Mouse (Mus musculus): ENCODE measurements around the gene Uhrf1. TPM values are rescaled to one million over a fixed set of nuclear protein-coding genes. Genes with fewer than 3 reads are reported as not detected.
A peak's percentile ranks its signal among the peaks of the same experiment; 100 is the strongest.

Uhrf1 gene
- polyA plus RNA-seq, 2 experiments: 76.0 to 86.2 TPM

DNA sequence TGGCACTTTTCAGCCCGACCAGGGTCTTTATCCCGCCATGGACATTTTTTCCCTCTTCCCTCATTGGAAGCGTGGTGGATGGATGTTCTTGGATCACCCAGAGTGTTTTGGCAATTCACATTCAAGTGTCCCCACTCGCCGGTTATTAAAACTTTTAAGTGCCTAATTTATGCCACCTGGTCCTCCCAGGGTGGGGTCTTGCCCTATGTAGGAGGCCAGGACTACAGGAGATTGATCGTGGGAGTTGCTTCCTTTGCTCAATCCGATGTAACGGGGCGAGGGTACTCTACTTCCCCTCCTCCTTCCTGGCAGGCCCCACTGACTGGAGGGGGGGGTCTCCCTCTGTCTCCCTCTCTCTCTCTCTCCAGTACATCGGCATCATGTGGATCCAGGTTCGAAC is 1.6 kb downstream of the Uhrf1 start:
- H3K27ac ChIP-seq: peak overlapping the region; percentile 3

DNA sequence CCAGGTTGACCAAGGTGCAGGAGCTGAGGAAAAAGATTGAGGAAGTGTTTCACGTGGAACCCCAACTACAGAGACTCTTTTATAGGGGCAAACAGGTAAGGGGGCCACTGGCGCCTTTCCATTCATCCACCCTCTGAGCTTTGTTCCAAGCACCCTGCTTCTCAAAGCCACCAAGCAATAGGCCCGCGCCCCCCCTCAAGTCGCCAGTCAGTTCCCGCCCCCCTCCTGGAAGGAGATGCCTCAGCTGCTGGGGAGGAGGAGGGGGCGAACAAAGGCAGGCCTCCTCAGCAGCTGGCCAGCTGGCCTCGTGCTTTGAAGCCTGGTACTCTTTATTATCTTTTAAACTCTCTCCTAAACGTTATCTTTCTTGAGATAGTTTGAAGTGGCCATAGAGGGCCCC is 2.0 kb downstream of the Uhrf1 start:
- peak overlapping the region; percentile 88 for H3K4me2 ChIP-seq (ENCODE audit: low read depth)
- peak overlapping the region; percentile 63 for H3K9ac ChIP-seq (replicated peaks)
- peaks cover 54% of the 10 kb centered on the region for H3K36me3 ChIP-seq (replicated peaks; ENCODE audit: control insufficient read depth, insufficient read depth, low read depth)
- no peaks in the 10 kb centered on the region for H3K9me3 ChIP-seq (ENCODE audit: control insufficient read depth, low read length)
- H3K27ac ChIP-seq: no peak overlapping the region
- peaks cover 16 to 26% of the 10 kb centered on the region in 2 experiments for H3K4me1 ChIP-seq (replicated peaks; ENCODE audit: control insufficient read depth in 2 of 2, insufficient read depth in 2 of 2, low read length in 1 of 2)
- H3K27me3 ChIP-seq (ENCODE audit: control insufficient read depth, insufficient read depth, low read length): no peaks in the 10 kb centered on the region
- 49% methylated on average over 9 of the region's 9 CpGs for WGBS (ENCODE audit: insufficient replicate concordance)
- ATAC-seq (ENCODE audit: insufficient read depth): no peak
- no peak for DNase-seq (ENCODE audit: low read depth in 3 of 3, low spot score in 3 of 3)
- TF ChIP-seq CTCF (IDR thresholded peaks at IDR 0.05; ENCODE audit: low read depth) (no peak), EP300 (IDR thresholded peaks at IDR 0.05; ENCODE audit: low read depth) (no peak)
- H3K4me3 ChIP-seq (ENCODE audit: insufficient read depth in 1 of 2, low read depth in 2 of 2, low read length in 2 of 2): peak overlapping the region; percentile 80 to 88

More for the DNA sequence above, 1.6 kb downstream of the Uhrf1 start:
- H3K27me3 ChIP-seq (ENCODE audit: control insufficient read depth, insufficient read depth, low read length): no peaks in the 10 kb centered on the region
- DNase-seq (ENCODE audit: low read depth in 3 of 3, low spot score in 3 of 3): no peak
- no peak for TF ChIP-seq EP300 (IDR thresholded peaks at IDR 0.05; ENCODE audit: low read depth)
- no peak for TF ChIP-seq CTCF (IDR thresholded peaks at IDR 0.05; ENCODE audit: low read depth)
- 18% methylated on average over 11 of the region's 11 CpGs for WGBS (ENCODE audit: insufficient replicate concordance)
- H3K36me3 ChIP-seq (replicated peaks; ENCODE audit: control insufficient read depth, insufficient read depth, low read depth): peaks cover 50% of the 10 kb centered on the region
- ATAC-seq (ENCODE audit: insufficient read depth): no peak
- peaks cover 16 to 26% of the 10 kb centered on the region in 2 experiments for H3K4me1 ChIP-seq (replicated peaks; ENCODE audit: control insufficient read depth in 2 of 2, insufficient read depth in 2 of 2, low read length in 1 of 2)
- peak overlapping the region; percentile 80 to 88 for H3K4me3 ChIP-seq (ENCODE audit: insufficient read depth in 1 of 2, low read depth in 2 of 2, low read length in 2 of 2)
- H3K9ac ChIP-seq (replicated peaks): peak overlapping the region; percentile 63
- H3K4me2 ChIP-seq (ENCODE audit: low read depth): peak overlapping the region; percentile 88
- no peaks in the 10 kb centered on the region for H3K9me3 ChIP-seq (ENCODE audit: control insufficient read depth, low read length)

DNA sequence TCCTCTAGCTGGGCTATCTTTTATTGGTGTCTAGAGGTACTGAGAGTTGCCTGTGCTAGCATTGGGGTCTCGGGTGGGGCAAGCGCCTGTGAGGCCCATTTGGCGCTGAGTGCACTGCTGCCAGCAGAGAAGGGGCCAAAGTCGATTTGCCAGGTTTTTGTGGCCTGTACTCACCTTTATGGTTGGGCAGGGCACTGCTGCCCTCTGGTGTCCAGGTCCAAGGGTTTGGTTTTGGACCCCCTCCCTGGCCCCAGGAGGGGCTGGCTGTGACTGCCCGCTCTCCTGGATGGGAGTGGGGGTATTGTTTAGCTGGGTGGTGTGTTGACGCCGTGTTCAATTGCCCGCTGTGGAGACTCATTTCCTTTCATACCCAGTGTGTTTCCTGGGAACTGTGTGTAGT is 2.7 kb downstream of the Uhrf1 start:
- Histone ChIP-seq H3K4me2 (ENCODE audit: low read depth) (peak overlapping the region; percentile 88), H3K27me3 (ENCODE audit: control insufficient read depth, insufficient read depth, low read length) (no peaks in the 10 kb centered on the region), H3K9me3 (ENCODE audit: control insufficient read depth, low read length) (no peaks in the 10 kb centered on the region), H3K9ac (replicated peaks) (no peak overlapping the region), H3K4me3 (ENCODE audit: insufficient read depth in 1 of 2, low read depth in 2 of 2, low read length in 2 of 2) (peak overlapping the region in 1 of 2 experiments; percentile 7; a peak in 1 of 4 replicates), H3K4me1 (replicated peaks; ENCODE audit: control insufficient read depth in 2 of 2, insufficient read depth in 2 of 2, low read length in 1 of 2) (peaks cover 16 to 26% of the 10 kb centered on the region in 2 experiments), H3K36me3 (replicated peaks; ENCODE audit: control insufficient read depth, insufficient read depth, low read depth) (peaks cover 61% of the 10 kb centered on the region), H3K27ac (no peak overlapping the region)
- ATAC-seq (ENCODE audit: insufficient read depth) (no peak), DNase-seq (ENCODE audit: low read depth in 3 of 3, low spot score in 3 of 3) (no peak)
- TF ChIP-seq EP300 (IDR thresholded peaks at IDR 0.05; ENCODE audit: low read depth) (no peak), CTCF (IDR thresholded peaks at IDR 0.05; ENCODE audit: low read depth) (peak; percentile 61)
- WGBS (ENCODE audit: insufficient replicate concordance): 72% methylated on average over 8 of the region's 8 CpGs

DNA sequence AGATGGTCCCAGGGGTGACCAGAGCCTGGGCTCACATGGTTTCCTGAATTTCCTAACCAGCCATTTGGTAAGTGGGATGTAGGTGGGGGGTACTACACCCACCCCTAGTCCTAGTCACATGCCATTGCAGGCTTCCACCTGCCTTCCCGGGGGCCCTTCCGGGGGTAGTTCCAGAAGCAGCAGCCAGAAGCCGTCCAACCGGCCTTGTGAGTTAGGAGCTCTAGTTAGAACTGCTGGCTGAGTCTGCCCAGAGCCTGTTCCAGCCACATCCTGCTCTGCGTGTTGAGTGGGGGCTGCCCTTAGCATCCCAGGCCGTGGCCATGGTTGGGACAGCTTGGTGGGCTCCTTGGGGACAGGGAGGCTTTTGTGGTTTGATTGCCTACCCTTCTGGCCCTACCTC is 5.0 kb downstream of the Uhrf1 start:
- Histone ChIP-seq H3K4me3 (ENCODE audit: insufficient read depth in 1 of 2, low read depth in 2 of 2, low read length in 2 of 2) (no peak overlapping the region), H3K4me2 (ENCODE audit: low read depth) (no peak overlapping the region), H3K36me3 (replicated peaks; ENCODE audit: control insufficient read depth, insufficient read depth, low read depth) (peaks cover 83% of the 10 kb centered on the region), H3K9ac (replicated peaks) (no peak overlapping the region), H3K27ac (no peak overlapping the region), H3K27me3 (ENCODE audit: control insufficient read depth, insufficient read depth, low read length) (no peaks in the 10 kb centered on the region), H3K9me3 (ENCODE audit: control insufficient read depth, low read length) (no peaks in the 10 kb centered on the region), H3K4me1 (replicated peaks; ENCODE audit: control insufficient read depth in 2 of 2, insufficient read depth in 2 of 2, low read length in 1 of 2) (peaks cover 4 to 18% of the 10 kb centered on the region in 2 experiments; a peak in 3 of 4 replicates)
- ATAC-seq (ENCODE audit: insufficient read depth): no peak
- TF ChIP-seq EP300 (IDR thresholded peaks at IDR 0.05; ENCODE audit: low read depth): no peak
- no peak for DNase-seq (ENCODE audit: low read depth in 3 of 3, low spot score in 3 of 3)
- WGBS (ENCODE audit: insufficient replicate concordance): 75% methylated on average over 6 of the region's 6 CpGs

DNA sequence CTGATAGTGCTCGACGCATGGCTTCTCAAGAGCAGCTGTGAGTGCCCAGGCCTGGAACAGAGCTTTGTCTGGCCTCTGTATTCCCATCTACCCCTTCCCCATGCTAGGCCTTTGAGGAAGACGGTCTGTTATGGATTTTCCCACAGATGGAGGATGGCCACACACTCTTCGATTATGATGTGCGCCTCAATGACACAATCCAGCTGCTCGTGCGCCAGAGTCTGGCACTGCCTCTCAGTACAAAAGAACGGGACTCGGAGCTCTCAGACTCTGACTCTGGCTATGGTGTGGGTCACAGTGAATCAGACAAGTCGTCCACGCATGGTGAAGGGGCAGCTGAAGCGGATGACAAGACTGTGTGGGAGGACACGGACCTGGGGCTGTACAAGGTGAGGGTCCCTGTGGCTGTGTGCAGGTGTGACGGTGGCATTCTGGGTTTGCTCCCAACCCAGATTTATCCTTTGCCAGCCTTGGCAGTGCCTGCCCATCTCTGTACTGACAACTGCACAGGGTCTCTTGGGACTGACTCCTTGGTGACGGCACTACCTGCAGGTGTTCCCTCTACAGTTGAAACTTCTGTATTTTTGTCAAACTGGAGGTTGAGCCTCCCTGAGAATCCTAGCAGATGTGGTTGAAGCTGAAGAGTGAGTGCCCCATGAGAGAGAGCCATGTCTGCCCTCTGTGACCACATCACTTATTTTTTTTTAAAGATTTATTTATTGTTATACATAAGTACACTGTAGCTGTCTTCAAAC is 6.2 kb downstream of the Uhrf1 start:
- ATAC-seq (ENCODE audit: insufficient read depth): no peak
- Histone ChIP-seq H3K9ac (replicated peaks) (no peak overlapping the region), H3K4me1 (replicated peaks; ENCODE audit: control insufficient read depth in 2 of 2, insufficient read depth in 2 of 2, low read length in 1 of 2) (peaks cover 4 to 18% of the 10 kb centered on the region in 2 experiments; a peak in 3 of 4 replicates), H3K4me2 (ENCODE audit: low read depth) (no peak overlapping the region), H3K4me3 (ENCODE audit: insufficient read depth in 1 of 2, low read depth in 2 of 2, low read length in 2 of 2) (no peak overlapping the region), H3K36me3 (replicated peaks; ENCODE audit: control insufficient read depth, insufficient read depth, low read depth) (peaks cover 96% of the 10 kb centered on the region), H3K27ac (no peak overlapping the region), H3K9me3 (ENCODE audit: control insufficient read depth, low read length) (no peaks in the 10 kb centered on the region), H3K27me3 (ENCODE audit: control insufficient read depth, insufficient read depth, low read length) (no peaks in the 10 kb centered on the region)
- 90% methylated on average over 15 of the region's 15 CpGs for WGBS (ENCODE audit: insufficient replicate concordance)
- TF ChIP-seq CTCF (IDR thresholded peaks at IDR 0.05; ENCODE audit: low read depth) (no peak), EP300 (IDR thresholded peaks at IDR 0.05; ENCODE audit: low read depth) (no peak)
- DNase-seq (ENCODE audit: low read depth in 3 of 3, low spot score in 3 of 3): no peak

All from liver, embryonic 14.5 days (tissue).